Mouse (Mus musculus) erythroblast, adult 5-6 weeks (primary cell): Measurements from ENCODE around the gene Unc13c. TPM values are rescaled to one million over a fixed set of nuclear protein-coding genes. Genes with fewer than 3 reads are reported as not detected.

Experiments used
- ATAC-seq: replicated peaks from 2 replicates; pipeline ENCODE4 v1.8.0; 2016; ENCODE audit warnings: moderate number of reproducible peaks, mild to moderate bottlenecking, moderate TSS enrichment, inconsistent platforms; ENCODE audit not compliant: poor library complexity, low FRiP score, severe bottlenecking
- total RNA-seq, 2 experiments: library from RNA; stranded (forward) in 1 of 2; stranded (reverse) in 1 of 2; fragments of 150-400 nt in 1 of 2; fragments of 200-764, 138-1000 nt in 1 of 2; gene quantifications; 2 replicates each; pipeline versions ENCODE4 v1.2.3 to v1.2.4; 2015 to 2017; ENCODE audit warnings: low replicate concordance in 2 of 2

The Unc13c gene
- total RNA-seq, 2 experiments from 2014 or later, result not detected

- no peak for ATAC-seq
These were observed 298.7 kb downstream of the Unc13c start for GRCm38 (mm10) chr9:73670040-73670439.

DNA sequence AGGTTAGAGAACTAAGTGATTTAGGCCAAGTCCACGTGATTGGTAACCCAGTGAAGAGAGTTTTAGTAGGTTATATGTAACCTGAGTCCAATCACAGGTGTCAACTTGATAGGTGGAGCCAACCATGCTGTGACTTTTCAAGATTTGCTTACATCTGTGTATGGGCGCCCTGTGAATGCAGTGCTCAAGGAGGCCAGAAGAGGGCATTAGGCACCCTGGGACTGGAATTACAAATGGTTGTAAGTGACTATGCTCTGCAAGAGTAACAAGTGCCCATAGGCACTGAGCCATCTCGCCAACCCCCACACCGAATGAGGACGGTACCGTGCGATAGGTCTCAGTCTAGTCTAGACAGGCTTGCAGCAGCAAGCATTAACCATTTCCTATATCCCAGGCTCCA, 305.9 kb downstream of the Unc13c start:
- no peak for ATAC-seq

DNA sequence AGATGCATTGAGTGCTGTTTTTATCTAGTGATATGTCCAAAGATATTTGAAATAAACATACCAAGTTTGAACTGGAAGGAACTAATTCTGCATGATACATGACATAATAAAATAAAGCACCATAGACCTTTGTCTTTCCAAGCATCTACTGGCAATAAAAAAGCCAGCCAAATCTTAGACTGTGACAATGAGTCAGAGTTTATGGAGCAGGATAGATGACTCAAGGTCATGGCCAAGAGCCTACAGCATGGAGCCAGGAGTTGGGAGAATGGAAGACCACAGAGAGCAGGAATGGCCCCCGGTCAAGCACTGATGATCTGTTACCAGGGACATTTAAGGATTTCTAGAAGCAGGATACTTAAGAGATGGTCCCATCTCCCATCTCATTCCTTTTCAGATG, 319.7 kb downstream of the Unc13c start:
- no peak for ATAC-seq

GRCm38 (mm10) chr9:73638119-73638518, 330.6 kb downstream of the Unc13c start:
- no peak for ATAC-seq

GRCm38 (mm10) chr9:73625171-73625570, 343.6 kb downstream of the Unc13c start:
- no peak for ATAC-seq

GRCm38 (mm10) chr9:73612896-73613295, 355.9 kb downstream of the Unc13c start:
- no peak for ATAC-seq

- no peak for ATAC-seq
These were observed 364.8 kb downstream of the Unc13c start for GRCm38 (mm10) chr9:73603921-73604320.

- ATAC-seq, result no peak
These were observed 403.2 kb downstream of the Unc13c start for GRCm38 (mm10) chr9:73565558-73565957.

GRCm38 (mm10) chr9:73560037-73560436, 408.7 kb downstream of the Unc13c start:
- ATAC-seq, result no peak

- ATAC-seq, result no peak
These were observed 411.0 kb downstream of the Unc13c start for GRCm38 (mm10) chr9:73557805-73558204.

DNA sequence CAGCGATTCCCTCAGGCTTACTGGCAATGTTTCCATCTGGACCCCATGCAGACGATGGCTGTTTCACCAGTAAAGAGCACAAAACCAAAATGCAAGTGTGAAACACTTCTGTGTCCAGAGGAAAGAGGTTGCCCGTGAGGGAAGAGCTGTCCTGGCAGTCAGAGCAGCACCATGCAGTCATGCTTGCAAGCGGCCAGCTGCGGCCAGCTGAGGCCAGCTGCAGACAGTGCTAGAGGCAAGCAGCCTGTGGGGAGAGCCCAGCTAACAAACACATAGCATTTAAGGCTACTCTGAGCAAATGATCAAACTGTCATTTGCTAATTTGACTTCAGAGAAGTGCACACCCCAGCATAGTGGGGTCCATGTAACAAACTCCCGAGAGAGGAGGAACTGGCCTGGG, 413.4 kb downstream of the Unc13c start:
- ATAC-seq, result no peak

DNA sequence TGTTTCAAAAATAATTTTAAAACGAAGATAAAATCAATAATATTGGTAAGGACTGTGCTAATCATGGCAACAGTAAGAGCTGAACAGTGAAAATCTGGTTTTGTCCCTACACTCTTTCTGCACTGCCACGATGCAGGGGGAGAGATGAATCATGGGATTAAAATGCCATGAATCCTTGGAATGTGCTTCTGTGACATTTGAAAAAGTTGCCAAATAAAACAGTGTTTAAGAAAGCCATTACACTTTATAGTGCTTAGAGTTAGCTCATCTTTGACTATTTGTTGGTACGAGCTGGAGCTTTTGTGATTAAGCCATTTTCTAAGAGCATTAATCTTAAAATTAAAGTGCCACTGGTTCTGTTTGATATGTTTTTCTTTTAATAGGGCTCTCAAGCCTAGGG, 496.2 kb downstream of the Unc13c start:
- ATAC-seq, result no peak

GRCm38 (mm10) chr9:73462027-73462426, 506.7 kb downstream of the Unc13c start:
- ATAC-seq, result no peak

DNA sequence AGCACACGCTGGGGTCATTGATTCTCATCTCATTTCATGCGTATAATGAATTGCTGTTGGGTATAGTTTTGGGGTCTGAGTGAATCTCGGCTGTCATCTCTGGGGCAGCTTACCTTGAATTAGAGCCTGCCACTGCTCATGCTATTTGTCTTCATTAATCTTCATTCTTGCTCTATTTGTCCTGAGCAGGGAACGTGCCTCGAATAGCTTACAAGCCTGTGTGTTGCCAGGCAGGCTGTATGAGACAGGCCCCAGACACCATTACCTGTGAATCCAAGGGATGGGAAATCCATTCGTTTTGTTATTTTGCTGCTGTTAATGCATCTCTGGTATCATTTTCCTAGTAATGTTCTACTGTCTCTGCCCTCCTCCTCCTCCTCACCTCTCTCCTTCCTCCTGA, 518.8 kb downstream of the Unc13c start:
- no peak for ATAC-seq

- ATAC-seq, result no peak
These were observed 519.5 kb downstream of the Unc13c start for GRCm38 (mm10) chr9:73449216-73449615.

DNA sequence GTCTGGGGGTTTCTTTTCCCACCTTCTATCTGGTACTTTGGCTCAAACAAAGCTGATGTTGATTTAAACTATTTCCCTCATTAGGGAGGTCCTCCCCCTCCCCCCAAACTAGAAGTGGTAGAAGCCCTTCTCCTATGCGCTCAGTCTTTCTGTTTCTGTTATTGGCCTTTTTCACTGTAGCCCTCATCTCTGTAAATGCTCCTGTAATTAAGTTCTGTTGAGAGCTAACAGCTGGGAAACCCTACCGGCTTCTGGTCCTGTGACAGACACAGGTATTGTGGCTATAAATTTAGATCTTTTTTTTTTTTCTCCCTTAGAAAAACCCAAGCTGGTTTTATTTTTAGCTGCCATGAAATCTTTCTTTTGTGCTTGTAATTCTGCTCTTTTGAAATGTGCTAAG, 536.8 kb downstream of the Unc13c start:
- no peak for ATAC-seq

Other genes starting within 250 kb of the Unc13c start
- not detected in 2 replicates for gene Wdr72, start 141.4 kb upstream of the Unc13c start, total RNA-seq (2015; ENCODE audit: low replicate concordance)
- gene Wdr72, start 141.4 kb upstream of the Unc13c start, total RNA-seq (2017; ENCODE audit: low replicate concordance), result not detected in 2 replicates